Mouse (Mus musculus): Measurements from ENCODE around the gene Cdc42ep5.

Gene Cdc42ep5

GRCm38 (mm10) chr7:4124856-4125255 lies 39.8 kb downstream of the Cdc42ep5 start:
- DNase-seq = no peak

GRCm38 (mm10) chr7:4124315-4124759 lies 40.3 kb downstream of the Cdc42ep5 start:
- peak; percentile 56 for DNase-seq

- no peak for DNase-seq
Measured at GRCm38 (mm10) chr7:4123732-4124131, 40.9 kb downstream of the Cdc42ep5 start.

GRCm38 (mm10) chr7:4122783-4123182 lies 41.9 kb downstream of the Cdc42ep5 start:
- DNase-seq = no peak

GRCm38 (mm10) chr7:4122076-4122768 lies 42.4 kb downstream of the Cdc42ep5 start:
- DNase-seq = no peak

GRCm38 (mm10) chr7:4119976-4120921 lies 44.4 kb downstream of the Cdc42ep5 start:
- no peak for DNase-seq

GRCm38 (mm10) chr7:4119344-4119902 lies 45.2 kb downstream of the Cdc42ep5 start, which contains the start of gene Ttyh1:
Gene Ttyh1 (plus strand): TSS chr7:4119408.
- no peak for DNase-seq

- no peak for DNase-seq
Measured at GRCm38 (mm10) chr7:4117050-4117814, 47.4 kb downstream of the Cdc42ep5 start.

- DNase-seq = no peak
Measured at GRCm38 (mm10) chr7:4111766-4112165, 52.9 kb downstream of the Cdc42ep5 start.

- DNase-seq = peak; percentile 63
Measured at GRCm38 (mm10) chr7:4103411-4103810, 61.2 kb downstream of the Cdc42ep5 start.

Measured in lung, postnatal 10 days (tissue).